In genomic region chr3:97032053-97032496, GRCm38 (mm10) we compare ENCODE assay signal across 8 mouse cellular contexts.
A peak's percentile ranks its signal among the peaks of the same experiment; 100 is the strongest.
DNase-seq lines count a peak whose midpoint lies in the region; ATAC-seq and TF ChIP-seq lines count a peak whose summit lies in the region.

No protein-coding gene starts in this region.

- DNase-seq in ES-E14 (ENCODE audit: low read depth, low spot score), result peak; percentile 28
- DNase-seq in adrenal gland, postnatal 36 days, result peak; percentile 19 to 28
- peak; percentile 35 for DNase-seq in hindbrain, embryonic 11.5 days (ENCODE audit: low spot score)
- peak; percentile 81 for DNase-seq in lung, postnatal 0 days (ENCODE audit: low spot score)
- peak; percentile 32 for DNase-seq in yolk sac, embryonic 10.5 days (ENCODE audit: low spot score)
- no peak for DNase-seq in cerebellum, adult 9-11 months
- DNase-seq in gastrocnemius, adult 8-10 months (ENCODE audit: low spot score in 2 of 2), result no peak
- DNase-seq in right cerebral cortex, adult 18-20 months, result no peak

- no peak for TF ChIP-seq CTCF in lung, postnatal 0 days (IDR thresholded peaks at IDR 0.05)

- in situ Hi-C loops in ES-E14 (cut with MboI; ENCODE audit: low sequenced_read_pairs in 2 of 2, unreplicated experiment in 2 of 2), result no loop called here

- H3K36me3 ChIP-seq in ES-E14 (ENCODE audit: control insufficient read depth, insufficient read depth, low read length, poor library complexity, severe bottlenecking), result no peaks in the 10 kb centered on the region
- H3K36me3 ChIP-seq in hindbrain, embryonic 11.5 days (ENCODE audit: control insufficient read depth, insufficient read depth, low read length), result no peaks in the 10 kb centered on the region
- no peaks in the 10 kb centered on the region for H3K36me3 ChIP-seq in lung, postnatal 0 days (ENCODE audit: insufficient read depth, low read length)

- peak; percentile 45; the same call in 1 of the 2 replicates for ATAC-seq in hindbrain, embryonic 11.5 days (ENCODE audit: low FRiP score)
- ATAC-seq in lung, postnatal 0 days, result peak; percentile 63

- no peak overlapping the region for H3K27ac ChIP-seq in ES-E14 (ENCODE audit: insufficient read depth, low read depth, low read length, poor library complexity, severe bottlenecking)
- no peak overlapping the region for H3K27ac ChIP-seq in hindbrain, embryonic 11.5 days (ENCODE audit: low read depth, low read length)
- peak overlapping the region; percentile 43 for H3K27ac ChIP-seq in lung, postnatal 0 days (ENCODE audit: low read length)

- no peak for TF ChIP-seq EP300 in lung, postnatal 0 days (IDR thresholded peaks at IDR 0.05)

- H3K4me1 ChIP-seq in ES-E14 (ENCODE audit: control insufficient read depth in 2 of 2, insufficient read depth in 2 of 2, low read length in 2 of 2, poor library complexity in 1 of 2), result 0 out of 4 replicates have a peak, but pooled peaks cover 0 to 2% of the 10 kb centered on the region in 2 experiments
- no peaks in the 10 kb centered on the region for H3K4me1 ChIP-seq in hindbrain, embryonic 11.5 days (replicated peaks; ENCODE audit: control insufficient read depth, insufficient read depth, low read length)
- no peaks in the 10 kb centered on the region; the same call in 1 of the 2 replicates for H3K4me1 ChIP-seq in lung, postnatal 0 days (ENCODE audit: insufficient read depth, low read depth, low read length)

- 0 out of 2 replicates have a peak overlapping the region, but pooled peaks have one; percentile 40 for H3K9ac ChIP-seq in ES-E14 (ENCODE audit: insufficient read depth, low read depth, low read length, poor library complexity, severe bottlenecking)
- peak overlapping the region; percentile 36; the same call in 1 of the 2 replicates for H3K9ac ChIP-seq in hindbrain, embryonic 11.5 days (ENCODE audit: low read depth, low read length)
- 0 out of 2 replicates have a peak overlapping the region, but pooled peaks have one; percentile 1 for H3K9ac ChIP-seq in lung, postnatal 0 days (replicated peaks; ENCODE audit: low read depth)

- 0% methylated on average over 10 of the region's 10 CpGs for WGBS in hindbrain, embryonic 11.5 days
- WGBS in lung, postnatal 0 days, result 2% methylated on average over 10 of the region's 10 CpGs

- H3K27me3 ChIP-seq in hindbrain, embryonic 11.5 days (ENCODE audit: control insufficient read depth, insufficient read depth, low read length), result no peaks in the 10 kb centered on the region
- no peaks in the 10 kb centered on the region for H3K27me3 ChIP-seq in lung, postnatal 0 days (replicated peaks; ENCODE audit: insufficient read depth, low read length)

- H3K4me2 ChIP-seq in hindbrain, embryonic 11.5 days (replicated peaks; ENCODE audit: low read depth, low read length), result peak overlapping the region; percentile 39
- peak overlapping the region; percentile 47 for H3K4me2 ChIP-seq in lung, postnatal 0 days (replicated peaks; ENCODE audit: low read depth, low read length)

- no peaks in the 10 kb centered on the region for H3K9me3 ChIP-seq in ES-E14 (ENCODE audit: control insufficient read depth, insufficient read depth, low read depth, low read length)
- no peaks in the 10 kb centered on the region for H3K9me3 ChIP-seq in hindbrain, embryonic 11.5 days (ENCODE audit: control insufficient read depth, low read length)
- H3K9me3 ChIP-seq in lung, postnatal 0 days (ENCODE audit: low read length), result no peaks in the 10 kb centered on the region

- peak overlapping the region; percentile 26 to 50; a peak in 3 of 4 replicates for H3K4me3 ChIP-seq in ES-E14 (ENCODE audit: insufficient read depth in 1 of 2, low read depth in 1 of 2, low read length in 2 of 2, poor library complexity in 1 of 2, severe bottlenecking in 1 of 2)
- H3K4me3 ChIP-seq in hindbrain, embryonic 11.5 days (ENCODE audit: low read depth, low read length), result peak overlapping the region; percentile 23
- peak overlapping the region; percentile 18 for H3K4me3 ChIP-seq in lung, postnatal 0 days (ENCODE audit: low read depth, low read length)

TF ChIP-seq in ES-E14, 5 proteins besides CTCF, POLR2A, EP300 and RAD21:
- TF ChIP-seq MAFK (IDR thresholded peaks at IDR 0.05; ENCODE audit: insufficient read depth, low read depth, low read length) (no peak), HCFC1 (IDR thresholded peaks at IDR 0.05; ENCODE audit: borderline replicate concordance, insufficient read depth, low read length) (no peak), ZC3H11A (IDR thresholded peaks at IDR 0.05; ENCODE audit: borderline replicate concordance, low read depth, low read length) (no peak), ZNF384 (IDR thresholded peaks at IDR 0.05; ENCODE audit: low read depth, low read length) (no peak)

Comparison
In these comparisons a context has a peak if more than half of its experiments do, and no peak if none do; other contexts are left out.
1. DNase-seq: peak in ES-E14 (single experiment), adrenal gland, postnatal 36 days (2 of 2), hindbrain, embryonic 11.5 days (single experiment), lung, postnatal 0 days (single experiment) and yolk sac, embryonic 10.5 days (single experiment); none in cerebellum, adult 9-11 months (single experiment), gastrocnemius, adult 8-10 months (0 of 2) and right cerebral cortex, adult 18-20 months (single experiment).
2. Peak in every context shown above with its lines, with median percentiles within 50 percentile points of each other: H3K4me3 ChIP-seq and H3K9ac ChIP-seq.